Mouse (Mus musculus) forebrain, embryonic 11.5 days (tissue): ENCODE data around the gene Olfr281. TPM values are rescaled to one million over a fixed set of nuclear protein-coding genes. Genes with fewer than 3 reads are reported as not detected.

ENCODE experiments used
- ATAC-seq: fragments of 200-750 bp; cut with Nextera tagmentation; replicated peaks from 2 replicates; pipeline ENCODE4 v1.8.0; 2017; ENCODE audit warnings: moderate TSS enrichment; ENCODE audit not compliant: low FRiP score
- DNase-seq: peaks from one replicate; pipeline ENCODE4 v3.0.0-alpha.2; 2017; ENCODE audit warnings: low spot score
- H3K27ac ChIP-seq: fragments of 300-500 bp; sonication (generic); 2 replicates; pipeline ENCODE4 v1.5.1; 2014; ENCODE audit warnings: low read depth, low read length
- H3K27me3 ChIP-seq: fragments of 300-500 bp; sonication (generic); 2 replicates; pipeline ENCODE4 v1.6.1; 2014; ENCODE audit warnings: mild to moderate bottlenecking, low read length, mixed read lengths; ENCODE audit not compliant: control insufficient read depth, insufficient read depth
- H3K36me3 ChIP-seq: fragments of 300-500 bp; sonication (generic); 2 replicates; pipeline ENCODE4 v1.6.1; 2014; ENCODE audit warnings: mild to moderate bottlenecking, low read length, moderate library complexity, mixed read lengths; ENCODE audit not compliant: control insufficient read depth, insufficient read depth
- H3K4me1 ChIP-seq: fragments of 300-500 bp; sonication (generic); replicated peaks from 2 replicates; pipeline ENCODE4 v1.6.1; 2014; ENCODE audit warnings: low read length, mixed read lengths; ENCODE audit not compliant: control insufficient read depth, insufficient read depth
- H3K4me2 ChIP-seq: fragments of 300-500 bp; sonication (generic); 2 replicates; pipeline ENCODE4 v1.6.1; 2014; ENCODE audit warnings: low read depth, mild to moderate bottlenecking, low read length, moderate library complexity, mixed read lengths; ENCODE audit not compliant: severe bottlenecking
- H3K4me3 ChIP-seq: fragments of 300-500 bp; sonication (generic); 2 replicates; pipeline ENCODE4 v1.5.1; 2014; ENCODE audit warnings: low read depth, low read length
- H3K9ac ChIP-seq: fragments of 300-500 bp; sonication (generic); 2 replicates; pipeline ENCODE4 v1.6.1; 2014; ENCODE audit warnings: low read length
- H3K9me3 ChIP-seq: fragments of 300-500 bp; sonication (generic); 2 replicates; pipeline ENCODE4 v1.6.1; 2016; ENCODE audit warnings: low read length, mixed read lengths; ENCODE audit not compliant: control insufficient read depth
- WGBS: fragments of 180-500 bp; shearing (Covaris S2); extraction: QIAGEN DNeasy Blood & Tissue Kit; methylation state at CpG from one replicate; pipeline ENCODE4 v1.1.7; 2014; 5-methylcytosine and 5-hydroxymethylcytosine counted together
- polyA plus RNA-seq: library from polyadenylated mRNA; unstranded; fragments of >200 nt; fragmentation: Nextera tagmentation; extraction: Ambion mirVana; gene quantifications from 2 replicates; pipeline ENCODE4 v1.2.1, GENCODE M21; 2014

Gene Olfr281
- polyA plus RNA-seq, 1 experiment from 2014 or later, result not detected

DNA sequence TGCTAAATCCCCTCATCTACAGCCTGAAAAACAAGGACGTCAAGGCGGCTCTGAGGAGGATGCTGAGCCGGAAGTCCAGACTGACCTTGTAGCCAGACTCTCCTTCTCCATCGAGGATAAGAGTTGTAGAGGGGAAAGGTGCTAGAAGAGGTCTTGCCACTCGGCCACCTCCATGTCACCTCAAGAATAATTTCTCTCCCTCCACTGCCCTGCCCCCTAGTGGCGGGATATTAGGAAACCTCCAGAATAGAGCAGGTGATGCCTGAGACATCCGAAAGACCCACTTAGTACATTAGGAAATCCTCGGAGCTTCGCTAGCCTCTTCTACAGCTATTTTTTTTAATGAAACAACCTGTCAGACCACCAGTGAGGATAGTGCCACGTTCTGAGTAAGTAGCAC lies 23.0 kb downstream of the Olfr281 start:
- 58% methylated on average over 10 of the region's 10 CpGs for WGBS
- ATAC-seq (no peak), DNase-seq (peak; percentile 56)
- Histone ChIP-seq H3K27me3 (no peaks in the 10 kb centered on the region), H3K4me2 (no peak overlapping the region), H3K4me3 (no peak overlapping the region), H3K27ac (no peak overlapping the region), H3K4me1 (no peaks in the 10 kb centered on the region), H3K9me3 (no peaks in the 10 kb centered on the region), H3K36me3 (no peaks in the 10 kb centered on the region), H3K9ac (no peak overlapping the region)

DNA sequence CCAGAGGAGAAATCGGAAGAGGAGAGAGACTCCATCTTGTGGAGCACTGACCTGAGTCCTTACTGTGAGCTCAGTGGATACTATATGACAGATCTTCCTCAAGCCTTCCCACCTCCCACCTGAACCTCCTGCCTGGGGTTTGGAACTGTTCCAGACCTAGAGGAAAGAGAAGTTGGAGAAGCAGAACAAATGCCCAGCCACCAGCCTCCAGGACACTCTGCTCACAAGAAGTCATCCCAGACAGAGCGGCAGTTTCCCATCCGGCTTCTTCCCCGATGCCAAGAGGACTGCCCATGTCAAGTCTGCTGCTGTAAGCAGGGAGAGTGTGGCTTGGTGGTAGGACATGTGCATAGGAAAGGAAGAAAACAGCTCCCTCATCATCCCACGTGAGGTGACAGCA lies 23.9 kb downstream of the Olfr281 start:
- no peak overlapping the region for H3K4me2 ChIP-seq
- H3K27me3 ChIP-seq, result no peaks in the 10 kb centered on the region
- ATAC-seq (no peak), DNase-seq (no peak)
- no peaks in the 10 kb centered on the region for H3K36me3 ChIP-seq
- H3K9me3 ChIP-seq, result no peaks in the 10 kb centered on the region
- 78% methylated on average over 5 of the region's 5 CpGs for WGBS
- H3K9ac ChIP-seq, result no peak overlapping the region
- H3K4me3 ChIP-seq, result no peak overlapping the region
- H3K4me1 ChIP-seq, result no peaks in the 10 kb centered on the region
- no peak overlapping the region for H3K27ac ChIP-seq

DNA sequence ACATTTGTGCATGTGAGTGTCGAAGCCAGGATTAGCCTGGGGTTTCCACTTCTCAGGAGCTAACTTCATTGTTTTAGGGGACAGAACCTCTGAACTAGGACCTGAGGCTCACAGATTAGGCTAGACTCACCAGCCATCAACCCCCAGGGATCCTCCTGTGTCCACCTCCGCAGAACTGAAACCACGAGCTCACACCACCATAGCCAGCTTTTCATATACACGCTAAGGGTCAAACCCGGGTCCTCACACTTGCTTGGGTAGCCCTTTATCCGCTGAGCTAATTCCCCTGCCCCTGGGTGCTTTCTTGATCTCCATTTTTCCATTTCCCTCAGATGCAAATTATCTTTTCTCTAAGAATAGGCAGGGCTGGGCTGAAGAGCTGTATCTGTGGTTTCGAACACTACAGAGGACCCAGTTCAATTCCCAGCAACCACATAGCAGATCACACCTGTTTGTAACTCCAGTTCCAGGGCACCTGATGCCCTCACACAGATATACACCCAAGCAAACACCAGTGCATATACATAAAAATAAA lies 27.2 kb downstream of the Olfr281 start:
- no peak overlapping the region for H3K27ac ChIP-seq
- no peaks in the 10 kb centered on the region for H3K9me3 ChIP-seq
- 71% methylated on average over 7 of the region's 7 CpGs for WGBS
- no peak overlapping the region for H3K4me2 ChIP-seq
- no peaks in the 10 kb centered on the region for H3K27me3 ChIP-seq
- no peak overlapping the region for H3K4me3 ChIP-seq
- ATAC-seq (no peak), DNase-seq (no peak)
- H3K36me3 ChIP-seq, result no peaks in the 10 kb centered on the region
- no peak overlapping the region for H3K9ac ChIP-seq
- H3K4me1 ChIP-seq, result no peaks in the 10 kb centered on the region

DNA sequence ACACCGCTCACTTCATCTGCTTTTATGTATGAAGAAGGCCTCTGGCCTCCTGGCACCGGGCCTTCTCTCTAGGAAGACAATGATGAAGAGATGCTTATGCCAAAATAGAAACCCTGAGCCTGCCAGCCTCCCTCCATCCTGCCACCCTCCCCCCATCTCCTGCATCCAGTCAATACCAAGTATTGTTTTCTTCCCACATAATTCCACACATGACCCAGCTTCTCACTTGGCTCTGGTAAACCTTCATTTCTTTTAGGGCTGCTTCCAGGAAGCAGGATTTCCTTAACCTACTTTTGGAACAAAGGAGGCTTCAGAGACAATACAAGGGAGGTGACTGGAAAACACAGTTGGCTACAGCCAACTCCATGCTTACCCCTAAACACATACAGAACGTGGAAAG lies 30.3 kb downstream of the Olfr281 start, which contains the start of gene Lalba:
Gene Lalba, minus strand, starts transcription at position 21 of the 400 bp plus-strand sequence.
- 68% methylated on average over 3 of the region's 3 CpGs for WGBS
- H3K9me3 ChIP-seq, result no peaks in the 10 kb centered on the region

DNA sequence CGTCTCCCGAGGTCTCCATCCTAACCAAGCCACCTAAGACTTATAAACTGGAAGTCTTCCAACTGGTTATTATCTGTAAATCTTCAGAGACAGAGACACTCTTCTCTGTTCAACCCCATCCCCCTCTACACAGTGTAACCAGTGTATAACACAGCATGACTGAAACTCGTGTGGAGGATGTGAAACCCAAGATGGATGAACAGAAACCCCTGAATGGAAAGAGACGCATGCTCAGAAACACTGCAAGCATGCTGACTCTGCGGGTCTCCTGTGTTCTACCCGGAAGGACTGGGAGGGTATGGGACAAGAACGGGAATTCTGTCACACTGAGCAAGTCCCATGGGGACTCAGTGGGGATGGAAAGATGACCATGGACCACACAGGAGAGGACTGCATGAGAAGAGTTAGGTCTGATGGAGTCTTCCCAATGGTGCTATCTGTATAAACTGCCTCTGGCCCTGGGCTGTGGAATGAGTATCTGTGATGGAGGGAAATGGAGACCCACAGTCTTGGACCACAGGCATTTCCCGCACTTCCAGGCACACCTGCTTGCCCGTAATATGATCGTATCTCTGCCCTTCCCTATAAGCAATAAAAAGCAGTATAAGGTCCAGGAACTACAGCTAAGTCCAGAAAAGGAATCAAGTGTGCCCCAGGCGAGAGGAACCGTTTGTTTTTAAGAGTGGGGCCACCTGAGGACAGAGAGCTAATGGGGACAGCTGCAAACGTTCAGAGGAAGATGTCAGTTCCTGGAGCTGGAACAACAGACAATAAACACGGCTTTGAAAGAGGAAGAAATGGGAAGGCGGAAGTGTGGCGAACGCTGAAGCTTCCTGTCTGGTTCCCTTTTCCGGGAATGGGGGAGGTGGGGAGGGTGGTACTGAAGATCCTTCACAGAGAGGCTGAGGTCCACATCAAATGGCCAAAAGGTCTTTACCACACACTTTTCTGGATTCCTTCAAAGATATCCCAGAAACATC lies 31.8 kb downstream of the Olfr281 start:
- Histone ChIP-seq H3K9ac (no peak overlapping the region), H3K27me3 (no peaks in the 10 kb centered on the region), H3K4me2 (no peak overlapping the region), H3K9me3 (no peaks in the 10 kb centered on the region), H3K4me1 (no peaks in the 10 kb centered on the region), H3K4me3 (no peak overlapping the region), H3K36me3 (no peaks in the 10 kb centered on the region), H3K27ac (no peak overlapping the region)
- 82% methylated on average over 18 of the region's 18 CpGs for WGBS
- ATAC-seq, result no peak
- DNase-seq, result no peak

More for the DNA sequence above, 30.3 kb downstream of the Olfr281 start, which contains the start of gene Lalba:
- H3K4me2 ChIP-seq, result no peak within 1 kb of the TSS
- H3K9ac ChIP-seq, result no peak within 1 kb of the TSS
- no peak for ATAC-seq
- no peak within 1 kb of the TSS for H3K4me3 ChIP-seq
- H3K27ac ChIP-seq, result no peak within 1 kb of the TSS
- no peak for DNase-seq
- no peaks in the 10 kb centered on the region for H3K36me3 ChIP-seq
- no peaks in the 10 kb centered on the region for H3K4me1 ChIP-seq
- H3K27me3 ChIP-seq, result no peaks in the 10 kb centered on the region

DNA sequence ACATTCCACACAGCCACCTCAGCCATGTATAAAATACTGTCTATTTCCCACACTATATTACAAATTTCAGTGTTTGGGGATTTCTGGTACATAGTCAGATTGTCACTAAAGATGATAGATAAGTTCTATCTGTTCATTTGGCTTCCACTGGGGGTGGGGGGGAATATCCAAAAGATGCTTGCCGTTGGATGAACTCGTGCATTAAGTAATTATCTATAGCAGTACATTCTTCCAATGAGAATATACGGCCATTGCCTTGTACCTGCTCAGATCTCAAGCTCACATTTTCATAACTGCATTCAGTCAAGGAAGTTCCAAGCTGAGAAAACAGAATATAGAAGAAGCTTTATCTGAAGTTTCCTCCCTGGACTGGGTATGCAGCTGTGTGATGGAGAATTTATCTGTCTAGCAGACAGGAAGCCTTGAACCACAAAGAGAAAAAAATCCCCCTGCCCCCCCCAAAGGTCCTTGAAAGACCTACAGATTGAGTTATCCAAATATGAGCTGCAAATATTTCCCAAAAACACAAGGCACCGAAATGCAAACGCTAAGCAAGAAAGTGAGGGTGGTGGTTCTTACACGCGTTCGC lies 34.1 kb downstream of the Olfr281 start:
- Histone ChIP-seq H3K4me3 (no peak overlapping the region), H3K27ac (no peak overlapping the region), H3K4me2 (no peak overlapping the region), H3K27me3 (no peaks in the 10 kb centered on the region), H3K9me3 (no peaks in the 10 kb centered on the region), H3K9ac (no peak overlapping the region), H3K36me3 (no peaks in the 10 kb centered on the region), H3K4me1 (no peaks in the 10 kb centered on the region)
- ATAC-seq, result no peak
- 96% methylated on average over 8 of the region's 8 CpGs for WGBS
- no peak for DNase-seq

DNA sequence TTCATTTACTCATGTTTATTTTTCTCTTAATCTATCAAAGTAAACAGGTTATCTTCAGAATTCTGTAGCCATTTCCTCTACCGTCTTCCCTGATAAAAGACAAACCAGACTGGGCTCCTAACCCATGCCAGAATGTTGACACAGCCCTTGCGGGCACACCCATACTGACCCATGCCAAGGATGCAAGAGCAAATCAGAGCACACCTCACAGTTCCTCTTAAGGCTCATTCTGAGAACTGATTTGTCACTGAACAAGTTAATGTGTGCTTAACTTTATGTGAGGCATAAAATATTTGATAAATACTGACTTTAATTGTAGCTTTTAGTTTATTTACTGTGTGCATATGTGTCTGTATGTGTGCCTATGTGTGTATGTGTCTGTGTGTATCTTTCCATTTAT lies 38.9 kb downstream of the Olfr281 start:
- WGBS, result 86% methylated on average over 2 of the region's 2 CpGs

DNA sequence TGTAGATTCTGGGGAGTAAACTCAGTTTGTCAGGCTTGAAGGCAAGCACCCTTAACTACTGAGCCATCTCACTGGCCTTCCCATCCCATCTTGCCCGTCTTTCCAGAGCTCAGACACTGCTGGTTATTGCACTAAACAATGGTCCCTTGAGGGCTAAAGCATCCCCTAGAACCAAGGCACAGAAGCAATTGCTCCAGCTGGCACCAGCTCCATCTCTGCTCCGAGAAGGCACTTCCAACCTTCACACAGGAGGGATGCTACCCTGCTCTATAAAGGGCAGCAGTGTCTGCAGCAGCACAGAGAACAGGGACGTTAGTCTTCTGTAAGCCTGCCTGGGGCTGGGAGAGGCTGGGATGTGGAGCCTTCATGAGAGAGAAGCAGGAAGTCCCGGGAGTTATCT lies 39.7 kb downstream of the Olfr281 start, which contains the start of gene Olfr279:
Gene Olfr279, plus strand, starts transcription at position 301 of the 400 bp plus-strand sequence.
- Histone ChIP-seq H3K36me3 (no peaks in the 10 kb centered on the region), H3K9ac (no peak within 1 kb of the TSS), H3K4me2 (no peak within 1 kb of the TSS), H3K4me3 (no peak within 1 kb of the TSS), H3K27ac (no peak within 1 kb of the TSS), H3K27me3 (no peaks in the 10 kb centered on the region), H3K4me1 (no peaks in the 10 kb centered on the region), H3K9me3 (no peaks in the 10 kb centered on the region)
- WGBS, result 55% methylated on average over 4 of the region's 4 CpGs
- ATAC-seq, result no peak
- no peak for DNase-seq

More for the DNA sequence above, 38.9 kb downstream of the Olfr281 start:
- Histone ChIP-seq H3K4me3 (no peak overlapping the region), H3K9me3 (no peaks in the 10 kb centered on the region), H3K4me1 (no peaks in the 10 kb centered on the region), H3K9ac (no peak overlapping the region), H3K4me2 (no peak overlapping the region), H3K27me3 (no peaks in the 10 kb centered on the region), H3K27ac (no peak overlapping the region), H3K36me3 (no peaks in the 10 kb centered on the region)
- ATAC-seq, result no peak
- no peak for DNase-seq
